Mouse (Mus musculus) MEL (cell line): ENCODE data around the gene Prkce. TPM values are rescaled to one million over a fixed set of nuclear protein-coding genes. Genes with fewer than 3 reads are reported as not detected.

ENCODE experiments used
- DNase-seq: peaks from one replicate; pipeline ENCODE4 v3.0.0; 2011; ENCODE audit warnings: low read depth, low spot score
- H3K27ac ChIP-seq: 2 replicates; pipeline ENCODE4 v1.5.1; 2012; ENCODE audit warnings: low read depth, mild to moderate bottlenecking, control low read depth, low read length, moderate library complexity; ENCODE audit not compliant: control insufficient read depth
- H3K27me3 ChIP-seq, 2 experiments: fragments of 150-350 bp in 1 of 2; sonication (generic) in 1 of 2; 2 replicates each; pipeline ENCODE4 v1.6.1; 2012; ENCODE audit warnings: low read length in 2 of 2, mild to moderate bottlenecking in 2 of 2, improper control_type of control experiment in 1 of 2, moderate library complexity in 1 of 2; ENCODE audit not compliant: insufficient read depth in 2 of 2, control insufficient read depth in 1 of 2
- H3K36me3 ChIP-seq, 2 experiments: 2 replicates each; pipeline ENCODE4 v1.6.1; 2012 to 2014; ENCODE audit warnings: low read length in 2 of 2, improper control_type of control experiment in 1 of 2, inconsistent platforms in 1 of 2, mild to moderate bottlenecking in 1 of 2; ENCODE audit not compliant: insufficient read depth in 2 of 2, control insufficient read depth in 1 of 2
- H3K4me1 ChIP-seq, 2 experiments: fragments of 150-350 bp in 1 of 2; sonication (generic) in 1 of 2; 2 replicates each; pipeline ENCODE4 v1.6.1; 2012; ENCODE audit warnings: low read length in 2 of 2, improper control_type of control experiment in 1 of 2, mild to moderate bottlenecking in 1 of 2; ENCODE audit not compliant: insufficient read depth in 2 of 2, control insufficient read depth in 1 of 2
- H3K4me3 ChIP-seq, 2 experiments: fragments of 150-350 bp in 1 of 2; sonication (generic) in 1 of 2; 2 replicates each; pipeline ENCODE4 v1.5.1; 2012; ENCODE audit warnings: low read depth in 2 of 2, low read length in 2 of 2, mild to moderate bottlenecking in 2 of 2, moderate library complexity in 2 of 2, control low read depth in 1 of 2, improper control_type of control experiment in 1 of 2; ENCODE audit not compliant: control insufficient read depth in 1 of 2, insufficient read depth in 1 of 2
- H3K79me2 ChIP-seq: 2 replicates; pipeline ENCODE4 v1.6.1; 2012; ENCODE audit warnings: mild to moderate bottlenecking, low read length, moderate library complexity; ENCODE audit not compliant: control insufficient read depth, poor library complexity, insufficient read depth
- H3K9ac ChIP-seq: 2 replicates; pipeline ENCODE4 v1.6.1; 2012; ENCODE audit warnings: low read depth, mild to moderate bottlenecking, control low read depth, low read length, moderate library complexity; ENCODE audit not compliant: control insufficient read depth, poor library complexity, severe bottlenecking
- H3K9me3 ChIP-seq: fragments of 150-350 bp; sonication (generic); replicated peaks from 2 replicates; pipeline ENCODE4 v1.6.1; 2012; ENCODE audit warnings: mild to moderate bottlenecking, low read length, improper control_type of control experiment, moderate library complexity; ENCODE audit not compliant: insufficient read depth
- BHLHE40 ChIP-seq: IDR thresholded peaks from 2 replicates; pipeline ENCODE4 v1.6.1; 2012; ENCODE audit warnings: low read depth, mild to moderate bottlenecking, inconsistent platforms, low read length, improper control_type of control experiment, borderline replicate concordance
- CHD1 ChIP-seq: IDR thresholded peaks from 2 replicates; pipeline ENCODE4 v1.6.1; 2012; ENCODE audit warnings: low read depth, mild to moderate bottlenecking, inconsistent platforms, low read length, improper control_type of control experiment
- CTCF ChIP-seq, 3 experiments: IDR thresholded peaks in 2 of 3; conservative IDR thresholded peaks in 1 of 3; 2 replicates each; pipeline ENCODE4 v1.5.1; 2011 to 2012; ENCODE audit warnings: low read length in 3 of 3, low read depth in 2 of 3, mild to moderate bottlenecking in 2 of 3, improper control_type of control experiment in 1 of 3, inconsistent platforms in 1 of 3, mixed read lengths in 1 of 3, moderate library complexity in 1 of 3; ENCODE audit not compliant: control insufficient read depth in 1 of 3, insufficient read depth in 1 of 3, poor library complexity in 1 of 3, severe bottlenecking in 1 of 3
- EP300 ChIP-seq, 2 experiments: IDR thresholded peaks; 2 replicates each; pipeline ENCODE4 v1.6.1; 2011; ENCODE audit warnings: improper control_type of control experiment in 2 of 2, low read length in 2 of 2, low read depth in 1 of 2, mild to moderate bottlenecking in 1 of 2
- ETS1 ChIP-seq: IDR thresholded peaks from 2 replicates; pipeline ENCODE4 v1.6.1; 2012; ENCODE audit warnings: low read depth, mild to moderate bottlenecking, inconsistent platforms, low read length, improper control_type of control experiment, moderate library complexity
- GABPA ChIP-seq: IDR thresholded peaks from 2 replicates; pipeline ENCODE4 v1.6.1; 2012; ENCODE audit warnings: low read depth, mild to moderate bottlenecking, inconsistent platforms, low read length, improper control_type of control experiment, moderate library complexity
- GATA1 ChIP-seq: IDR thresholded peaks from 2 replicates; pipeline ENCODE4 v1.6.1; 2011; ENCODE audit warnings: low read depth, low read length, improper control_type of control experiment
- HCFC1 ChIP-seq: IDR thresholded peaks from 2 replicates; pipeline ENCODE4 v1.6.1; 2012; ENCODE audit warnings: low read depth, mild to moderate bottlenecking, inconsistent platforms, low read length, improper control_type of control experiment, moderate library complexity
- JUND ChIP-seq: IDR thresholded peaks from 2 replicates; pipeline ENCODE4 v1.6.1; 2011; ENCODE audit warnings: low read depth, mild to moderate bottlenecking, improper control_type of control experiment, low read length
- MAX ChIP-seq: IDR thresholded peaks from 2 replicates; pipeline ENCODE4 v1.6.1; 2011; ENCODE audit warnings: low read length, improper control_type of control experiment
- MAZ ChIP-seq: IDR thresholded peaks from 2 replicates; pipeline ENCODE4 v1.6.1; 2012; ENCODE audit warnings: low read depth, mild to moderate bottlenecking, inconsistent platforms, low read length, improper control_type of control experiment
- MEF2A ChIP-seq: IDR thresholded peaks from 2 replicates; pipeline ENCODE4 v1.6.1; 2014; ENCODE audit warnings: low read depth, mild to moderate bottlenecking, inconsistent platforms, low read length, improper control_type of control experiment; ENCODE audit not compliant: poor library complexity, insufficient replicate concordance, severe bottlenecking; ENCODE audit errors: extremely low read depth
- MXI1 ChIP-seq: IDR thresholded peaks from 2 replicates; pipeline ENCODE4 v1.6.1; 2011; ENCODE audit warnings: mild to moderate bottlenecking, low read depth, low read length, improper control_type of control experiment
- MYB ChIP-seq: IDR thresholded peaks from 2 replicates; pipeline ENCODE4 v1.6.1; 2011; ENCODE audit warnings: mild to moderate bottlenecking, low read depth, low read length, improper control_type of control experiment
- MYC ChIP-seq: IDR thresholded peaks from 2 replicates; pipeline ENCODE4 v1.6.1; 2011; ENCODE audit warnings: low read depth, mild to moderate bottlenecking, low read length, improper control_type of control experiment, moderate library complexity
- POLR2A ChIP-seq, 2 experiments: IDR thresholded peaks; 2 replicates each; pipeline ENCODE4 v1.6.1; 2011 to 2012; ENCODE audit warnings: low read length in 2 of 2, mild to moderate bottlenecking in 2 of 2, control low read depth in 1 of 2, improper control_type of control experiment in 1 of 2, low read depth in 1 of 2, moderate library complexity in 1 of 2; ENCODE audit not compliant: control insufficient read depth in 1 of 2, insufficient read depth in 1 of 2, poor library complexity in 1 of 2
- POLR2AphosphoS2 ChIP-seq: IDR thresholded peaks from 2 replicates; pipeline ENCODE4 v1.6.1; 2011; ENCODE audit warnings: low read length, improper control_type of control experiment
- POLR2AphosphoS5 ChIP-seq: IDR thresholded peaks from 2 replicates; pipeline ENCODE4 v1.6.1; 2012; ENCODE audit warnings: low read depth, borderline replicate concordance, mild to moderate bottlenecking, inconsistent platforms, low read length, moderate library complexity, mixed read lengths
- RCOR1 ChIP-seq: IDR thresholded peaks from 2 replicates; pipeline ENCODE4 v1.6.1; 2012; ENCODE audit warnings: low read depth, mild to moderate bottlenecking, inconsistent platforms, low read length, improper control_type of control experiment
- SIN3A ChIP-seq: IDR thresholded peaks from 2 replicates; pipeline ENCODE4 v1.6.1; 2012; ENCODE audit warnings: low read length, improper control_type of control experiment, inconsistent platforms
- SMC3 ChIP-seq: IDR thresholded peaks from 2 replicates; pipeline ENCODE4 v1.6.1; 2011; ENCODE audit warnings: low read depth, low read length, improper control_type of control experiment
- TAL1 ChIP-seq: IDR thresholded peaks from 2 replicates; pipeline ENCODE4 v1.6.1; 2012; ENCODE audit warnings: mild to moderate bottlenecking, inconsistent platforms, low read length, moderate library complexity, mixed read lengths
- TCF12 ChIP-seq: IDR thresholded peaks from 2 replicates; pipeline ENCODE4 v1.6.1; 2014; ENCODE audit warnings: low read depth, mild to moderate bottlenecking, inconsistent platforms, low read length, improper control_type of control experiment, moderate library complexity
- UBTF ChIP-seq: IDR thresholded peaks from 2 replicates; pipeline ENCODE4 v1.6.1; 2012; ENCODE audit warnings: low read depth, mild to moderate bottlenecking, inconsistent platforms, low read length, improper control_type of control experiment, moderate library complexity, borderline replicate concordance; ENCODE audit not compliant: insufficient read depth
- USF1 ChIP-seq: IDR thresholded peaks from 2 replicates; pipeline ENCODE4 v1.6.1; 2014; ENCODE audit warnings: low read depth, mild to moderate bottlenecking, inconsistent platforms, low read length, improper control_type of control experiment, moderate library complexity
- ZC3H11A ChIP-seq: IDR thresholded peaks from 2 replicates; pipeline ENCODE4 v1.6.1; 2012; ENCODE audit warnings: low read depth, mild to moderate bottlenecking, inconsistent platforms, low read length, improper control_type of control experiment
- ZKSCAN1 ChIP-seq: IDR thresholded peaks from 2 replicates; pipeline ENCODE4 v1.6.1; 2012; ENCODE audit warnings: low read depth, mild to moderate bottlenecking, inconsistent platforms, low read length, improper control_type of control experiment, moderate library complexity
- ZMIZ1 ChIP-seq: IDR thresholded peaks from 2 replicates; pipeline ENCODE4 v1.6.1; 2012; ENCODE audit warnings: low read depth, mild to moderate bottlenecking, inconsistent platforms, low read length, improper control_type of control experiment, moderate library complexity
- polyA plus RNA-seq, 2 experiments: library from polyadenylated mRNA; stranded (reverse) in 1 of 2; unstranded in 1 of 2; fragments of >175 nt in 1 of 2; fragments of >200 nt in 1 of 2; gene quantifications; 2 replicates each; pipeline versions ENCODE4 v1.2.1 to v1.2.4; 2012; ENCODE audit warnings: low replicate concordance in 2 of 2, low read depth in 1 of 2; ENCODE audit not compliant: insufficient read length in 2 of 2, insufficient read depth in 1 of 2, missing spikeins in 1 of 2
- total RNA-seq: library from RNA; depleted of rRNA; stranded (reverse); fragments of 300-350 nt; gene quantifications from 2 replicates; pipeline ENCODE4 v1.2.3, GENCODE M21; 2012

Gene Prkce
- total and polyA plus RNA-seq, 3 experiments, result 3.0 to 5.3 TPM; not detected in 1

- no peak for TF ChIP-seq CHD1
- no peak for TF ChIP-seq MEF2A
- no peak for TF ChIP-seq USF1
These were observed 316.6 kb downstream of the Prkce start (continued) for GRCm38 (mm10) chr17:86484087-86484737.

GRCm38 (mm10) chr17:86486657-86487056 is 319.1 kb downstream of the Prkce start:
- H3K4me3 ChIP-seq, result no peak overlapping the region
- peaks cover 0 to 41% of the 10 kb centered on the region in 2 experiments; a peak in 2 of 4 replicates for H3K36me3 ChIP-seq

GRCm38 (mm10) chr17:86487450-86487849 is 319.9 kb downstream of the Prkce start:
- peaks cover 39 to 57% of the 10 kb centered on the region in 2 experiments for H3K4me1 ChIP-seq
- H3K36me3 ChIP-seq, result peaks cover 0 to 47% of the 10 kb centered on the region in 2 experiments; a peak in 2 of 4 replicates
- no peaks in the 10 kb centered on the region for H3K27me3 ChIP-seq
- H3K27ac ChIP-seq, result peak overlapping the region; percentile 30
- no peak overlapping the region for H3K4me3 ChIP-seq
- H3K79me2 ChIP-seq, result no peaks in the 10 kb centered on the region
- DNase-seq, result peak; percentile 47
- no peak overlapping the region for H3K9ac ChIP-seq
- no peaks in the 10 kb centered on the region for H3K9me3 ChIP-seq
- TF ChIP-seq EP300 (IDR thresholded peaks at IDR 0.05; ENCODE audit: low read depth in 1 of 2, low read length in 2 of 2) (peak; percentile 66 to 67), MAX (no peak), ZC3H11A (0 out of 2 replicates have a peak, but pooled peaks have one; percentile 7), CTCF (IDR thresholded peaks at IDR 0.05 in 2 of 3, conservative IDR thresholded peaks at IDR 0.05 in 1 of 3; ENCODE audit: control insufficient read depth in 1 of 3, insufficient read depth in 1 of 3, low read depth in 2 of 3, low read length in 3 of 3, poor library complexity in 1 of 3, severe bottlenecking in 1 of 3) (no peak), POLR2AphosphoS5 (no peak), SMC3 (no peak), MAZ (no peak), MYB (no peak), ZKSCAN1 (no peak), HCFC1 (0 out of 2 replicates have a peak, but pooled peaks have one; percentile 5), RCOR1 (peak; percentile 56), GATA1 (peak; percentile 68), ZMIZ1 (no peak), UBTF (no peak), POLR2A (IDR thresholded peaks at IDR 0.05; ENCODE audit: control insufficient read depth in 1 of 2, insufficient read depth in 1 of 2, low read depth in 1 of 2, low read length in 2 of 2, poor library complexity in 1 of 2) (no peak), TAL1 (no peak), MYC (no peak), JUND (no peak), TCF12 (peak; percentile 59), MXI1 (no peak), ETS1 (0 out of 2 replicates have a peak, but pooled peaks have one; percentile 12), BHLHE40 (no peak)

More at GRCm38 (mm10) chr17:86486657-86487056, 319.1 kb downstream of the Prkce start:
- TF ChIP-seq GABPA (no peak), ZC3H11A (peak; percentile 28), ZKSCAN1 (no peak), GATA1 (peak; percentile 69), MYB (no peak), BHLHE40 (no peak), EP300 (IDR thresholded peaks at IDR 0.05; ENCODE audit: low read depth in 1 of 2, low read length in 2 of 2) (peak; percentile 36 to 65; a peak in 3 of 4 replicates), SIN3A (peak; percentile 21; the same call in 1 of the 2 replicates), ETS1 (peak; percentile 48; the same call in 1 of the 2 replicates), TCF12 (peak; percentile 37; the same call in 1 of the 2 replicates), POLR2AphosphoS2 (no peak), ZMIZ1 (no peak)
- H3K27me3 ChIP-seq, result no peaks in the 10 kb centered on the region
- no peaks in the 10 kb centered on the region for H3K9me3 ChIP-seq
- peak; percentile 36 for DNase-seq
- H3K9ac ChIP-seq, result no peak overlapping the region
- H3K27ac ChIP-seq, result peak overlapping the region; percentile 20; the same call in 1 of the 2 replicates
- no peaks in the 10 kb centered on the region for H3K79me2 ChIP-seq
- H3K4me1 ChIP-seq, result peaks cover 33 to 50% of the 10 kb centered on the region in 2 experiments
